Mouse (Mus musculus): ENCODE measurements around the gene Dlx4. TPM values are rescaled to one million over a fixed set of nuclear protein-coding genes. Genes with fewer than 3 reads are reported as not detected.

Gene Dlx4
- total RNA-seq (2015) (not detected in 2 replicates), total RNA-seq (2017) (not detected in 2 replicates)

DNA sequence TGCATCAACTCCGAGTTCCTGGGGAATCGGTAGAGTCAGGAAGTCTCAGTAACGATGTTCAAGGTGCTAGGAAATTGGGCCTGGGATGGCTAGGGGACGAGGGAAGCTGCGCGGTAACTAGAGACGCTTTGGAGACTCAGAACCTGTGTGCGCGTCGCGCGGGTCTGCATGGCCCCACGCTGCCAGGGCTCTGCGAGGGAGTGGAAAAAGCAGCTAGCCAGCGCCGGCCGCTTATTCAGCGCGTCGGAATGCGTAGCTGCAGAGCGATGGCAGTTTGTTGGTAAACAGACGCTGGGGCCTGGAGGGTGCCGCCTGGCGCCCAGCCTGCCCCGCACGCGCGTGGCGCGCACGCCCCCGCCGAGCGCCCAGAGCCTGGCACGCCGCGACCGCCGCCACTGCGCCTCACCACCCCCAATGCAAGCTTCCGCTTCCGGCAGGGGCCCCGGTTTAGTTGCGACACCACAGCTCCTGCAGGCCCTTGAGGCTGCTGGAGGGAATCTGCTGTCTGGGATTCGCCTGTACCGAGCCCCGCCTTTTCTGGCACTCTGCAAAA, at the start of gene Dlx4:
Gene Dlx4, minus strand, starts transcription at position 413 of the 553 bp plus-strand sequence.
- peak; percentile 85 for ATAC-seq (ENCODE audit: poor library complexity, severe bottlenecking)

DNA sequence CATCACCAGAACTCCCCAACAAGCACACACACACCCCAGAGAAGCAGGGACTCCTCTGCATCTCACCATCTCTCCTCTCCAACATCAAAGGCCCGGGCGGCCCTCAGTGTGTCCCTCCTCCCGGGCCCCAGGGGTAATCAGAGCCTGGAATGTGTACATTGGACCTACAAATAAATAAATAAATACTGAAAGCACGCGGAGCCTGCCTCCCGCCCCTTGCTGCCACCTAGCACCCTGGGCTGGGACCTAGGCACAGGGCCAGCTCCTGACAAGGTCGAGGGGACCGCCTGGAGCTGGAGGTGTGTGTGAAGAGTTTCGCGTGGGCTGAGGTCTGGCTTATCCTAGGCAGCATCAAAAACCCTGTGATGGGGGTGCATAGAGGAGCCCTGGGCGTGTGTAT, 43.8 kb upstream of the Dlx4 start:
- ATAC-seq (ENCODE audit: poor library complexity, severe bottlenecking): no peak

DNA sequence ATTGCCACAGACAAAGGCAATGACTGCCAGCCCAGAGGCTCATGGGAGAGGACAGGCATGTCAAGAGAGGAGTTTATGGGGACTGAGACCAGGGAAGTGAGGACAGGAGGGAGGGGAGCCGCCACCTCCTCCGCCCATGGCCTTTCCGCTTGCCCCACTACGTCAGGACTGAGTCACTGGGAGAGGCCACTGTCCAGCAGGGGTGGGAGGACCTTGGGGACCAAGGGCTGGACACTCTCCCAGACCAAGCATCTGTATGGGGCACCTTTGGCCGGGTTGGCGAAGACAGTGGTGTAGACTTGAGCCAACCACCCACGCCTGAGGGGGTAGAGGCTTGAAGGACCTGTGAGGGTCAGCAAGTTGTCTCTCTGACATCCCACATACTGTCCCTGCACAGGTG, 40.8 kb upstream of the Dlx4 start:
- ATAC-seq (ENCODE audit: poor library complexity, severe bottlenecking): no peak

DNA sequence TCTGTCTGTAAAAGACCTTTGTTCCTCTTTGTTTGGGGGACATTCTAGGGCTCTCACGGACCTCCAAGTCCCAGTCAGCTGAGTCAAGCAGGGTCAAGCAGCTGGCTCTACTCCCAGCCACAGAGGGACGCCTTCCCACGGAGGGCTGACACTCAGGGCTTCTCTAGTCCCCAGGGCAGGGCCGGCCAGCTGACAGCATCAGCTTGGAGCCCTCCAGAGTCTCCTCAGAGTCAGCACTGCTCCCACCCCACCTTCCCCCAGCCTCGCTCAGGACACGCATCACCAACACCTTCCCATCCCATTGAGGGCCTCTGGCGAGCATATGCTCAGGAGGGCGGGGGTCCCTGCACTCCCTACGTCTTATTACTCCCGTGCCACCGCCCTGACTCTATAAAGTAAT, 39.6 kb upstream of the Dlx4 start:
- ATAC-seq (ENCODE audit: poor library complexity, severe bottlenecking): no peak

DNA sequence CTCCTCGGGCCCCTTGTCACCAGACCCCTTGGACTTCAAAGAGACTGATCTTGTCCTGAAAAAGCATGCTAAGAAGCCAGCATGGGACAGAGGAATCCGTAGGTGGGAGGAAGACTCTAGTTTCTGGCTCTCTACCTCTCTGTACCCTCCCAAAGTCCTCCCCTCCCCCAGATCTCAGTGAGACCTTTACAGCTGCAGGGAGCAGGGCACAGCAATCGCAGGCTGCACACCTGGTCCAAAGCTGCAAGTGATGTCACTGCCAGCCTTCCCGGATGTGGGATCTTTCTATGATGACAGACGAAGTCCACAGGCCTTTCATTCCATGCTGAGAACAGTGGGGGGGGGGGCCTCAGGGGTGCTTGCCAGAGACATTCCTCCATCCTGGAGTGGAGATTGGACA, 38.5 kb upstream of the Dlx4 start:
- no peak for ATAC-seq (ENCODE audit: poor library complexity, severe bottlenecking)

DNA sequence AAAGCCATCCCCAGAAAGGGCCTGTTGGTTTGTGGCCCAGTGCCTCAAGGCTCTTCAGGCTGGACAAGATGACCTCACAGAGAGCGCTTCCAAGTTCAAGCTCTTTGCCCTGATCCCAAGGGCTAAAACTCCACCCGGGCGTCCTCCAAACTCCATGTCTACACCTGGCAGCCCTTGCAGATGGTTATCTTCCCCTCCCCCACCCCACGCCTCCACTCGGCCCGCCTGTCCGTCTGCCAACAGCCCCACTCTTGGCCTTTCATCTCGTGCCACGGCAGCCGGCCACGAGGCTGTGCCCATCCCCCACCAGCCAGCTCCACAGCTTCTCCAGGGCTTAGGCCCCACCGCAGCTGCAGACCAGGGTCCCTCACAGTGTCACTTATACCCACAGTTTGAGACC, 33.2 kb upstream of the Dlx4 start:
- no peak for ATAC-seq (ENCODE audit: poor library complexity, severe bottlenecking)

DNA sequence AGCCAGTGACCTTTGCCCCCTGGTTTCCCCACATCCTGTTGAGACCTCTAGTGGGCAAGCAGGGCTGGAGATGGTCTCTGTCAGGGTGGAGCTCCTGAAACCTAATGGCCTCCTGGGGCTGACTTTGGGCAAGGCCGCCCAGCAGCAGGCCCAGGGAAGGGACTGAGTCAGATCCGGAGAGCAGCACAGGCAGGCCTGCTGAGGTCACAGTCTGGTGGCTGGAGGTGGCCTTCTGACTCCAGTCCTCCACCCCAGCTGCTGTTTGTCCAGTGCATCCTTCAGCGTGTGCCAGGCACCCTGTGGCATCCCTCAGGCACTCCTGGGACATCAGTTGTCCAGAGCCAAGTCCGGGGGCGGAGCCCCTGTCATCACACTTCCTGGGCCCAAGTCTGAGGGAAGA, 19.8 kb upstream of the Dlx4 start:
- no peak for ATAC-seq (ENCODE audit: poor library complexity, severe bottlenecking)

DNA sequence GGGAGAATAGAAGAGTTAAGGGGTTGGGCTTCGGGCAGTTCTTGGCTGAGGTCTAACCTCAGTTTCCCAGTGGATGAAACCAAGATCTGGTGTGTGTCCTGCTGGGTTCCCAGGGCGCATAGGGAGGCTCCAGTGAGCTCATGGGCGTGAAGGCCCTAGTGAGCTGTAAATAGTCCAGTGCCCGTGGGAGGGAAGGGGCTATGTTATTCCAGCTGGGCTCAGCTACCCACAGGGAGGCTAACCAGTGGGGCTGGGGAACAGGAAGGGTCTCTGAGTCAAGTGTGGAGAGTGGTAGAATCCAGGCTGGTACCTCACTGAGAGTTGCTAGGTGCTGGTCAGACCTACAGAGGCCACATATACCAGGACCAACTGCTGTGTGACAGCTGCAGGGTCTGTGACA, 15.6 kb upstream of the Dlx4 start:
- no peak for ATAC-seq (ENCODE audit: poor library complexity, severe bottlenecking)

DNA sequence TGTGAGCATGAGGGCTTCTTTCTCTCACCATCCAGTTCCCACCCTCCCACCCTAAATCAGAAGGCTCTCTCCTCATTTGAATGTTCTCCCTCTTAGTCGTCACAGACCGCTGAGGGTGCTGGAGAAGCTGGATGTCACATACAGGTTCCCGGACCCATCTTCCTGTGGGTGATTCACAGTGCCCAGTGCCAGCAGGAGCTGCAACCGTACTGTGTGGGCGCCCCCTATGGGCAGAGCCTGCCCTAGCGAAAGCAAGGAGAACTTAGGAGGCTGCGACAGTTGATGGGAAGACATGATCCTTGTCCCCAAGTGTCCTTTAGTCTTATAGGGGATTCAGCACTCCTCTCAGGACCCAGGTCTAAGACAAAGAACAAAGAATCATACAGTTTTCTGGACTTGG, 14.6 kb upstream of the Dlx4 start:
- ATAC-seq (ENCODE audit: poor library complexity, severe bottlenecking): no peak

DNA sequence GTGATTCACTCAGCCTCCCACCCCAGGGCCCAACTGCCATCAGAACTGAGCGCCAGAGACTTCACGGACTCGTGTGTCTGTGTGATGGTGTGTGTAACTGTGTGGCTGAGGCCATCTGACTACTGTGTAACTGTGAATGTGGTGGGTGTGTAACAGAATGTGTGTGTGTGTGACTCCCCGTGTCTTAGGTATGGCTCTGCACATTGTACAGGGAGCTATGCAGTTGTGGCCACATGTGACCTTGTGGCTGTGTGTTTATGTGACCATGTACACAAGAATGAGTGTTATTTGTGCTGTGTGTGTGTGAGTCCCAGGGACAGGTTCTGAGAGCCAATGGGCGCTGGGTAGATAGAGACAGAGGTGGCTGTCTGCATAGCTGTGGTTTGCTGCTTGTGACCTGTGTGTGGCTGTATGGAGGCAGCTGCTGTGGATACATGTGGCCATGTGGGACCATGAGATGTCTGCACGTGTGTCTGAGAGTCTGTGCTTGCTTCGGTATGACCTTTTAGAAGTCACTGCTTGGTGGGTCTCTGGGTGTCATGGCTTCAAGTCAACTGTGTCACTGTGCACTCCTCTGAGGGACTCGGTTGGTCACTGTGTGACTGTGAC, 13.8 kb upstream of the Dlx4 start:
- no peak for ATAC-seq (ENCODE audit: poor library complexity, severe bottlenecking)

DNA sequence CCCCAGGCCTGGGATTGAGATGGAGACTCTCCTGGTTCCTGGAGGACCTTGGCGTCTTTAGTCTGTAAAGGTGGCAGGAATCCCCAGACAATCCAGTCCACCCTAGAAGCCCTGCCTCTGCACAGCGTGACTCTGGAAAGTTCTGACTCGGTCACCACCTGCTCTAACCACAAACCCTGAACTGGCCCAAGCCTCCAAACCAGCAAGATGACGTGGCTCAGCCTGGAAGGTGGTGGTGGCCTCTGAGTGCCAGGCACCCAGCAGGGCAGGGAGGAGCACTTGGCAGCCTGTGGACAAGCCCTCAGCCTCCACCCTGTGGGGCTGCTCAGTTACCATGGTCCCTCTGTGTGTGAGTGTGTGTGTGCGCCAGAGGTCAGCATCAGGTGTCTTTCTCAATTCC, 11.8 kb upstream of the Dlx4 start:
- ATAC-seq (ENCODE audit: poor library complexity, severe bottlenecking): no peak

DNA sequence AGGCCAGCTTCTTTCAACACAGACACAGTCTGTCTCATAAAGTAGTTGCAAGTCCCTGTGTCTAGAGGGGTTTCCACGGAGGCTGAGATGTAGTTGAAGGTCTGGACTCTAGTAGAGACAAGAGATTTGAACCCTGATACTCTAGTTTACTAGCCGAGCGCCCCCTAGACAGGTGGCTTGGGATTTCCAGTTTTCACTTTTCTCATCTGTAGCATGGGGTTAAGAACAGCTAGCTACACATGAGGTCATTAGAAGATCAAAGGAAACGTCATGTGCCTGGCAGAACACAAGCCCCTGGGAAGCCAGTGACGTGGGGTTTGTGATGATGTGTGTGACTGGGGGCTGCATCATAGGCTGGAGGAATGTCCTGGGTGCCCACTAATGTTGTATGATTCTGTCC, 11.3 kb upstream of the Dlx4 start:
- no peak for ATAC-seq (ENCODE audit: poor library complexity, severe bottlenecking)

DNA sequence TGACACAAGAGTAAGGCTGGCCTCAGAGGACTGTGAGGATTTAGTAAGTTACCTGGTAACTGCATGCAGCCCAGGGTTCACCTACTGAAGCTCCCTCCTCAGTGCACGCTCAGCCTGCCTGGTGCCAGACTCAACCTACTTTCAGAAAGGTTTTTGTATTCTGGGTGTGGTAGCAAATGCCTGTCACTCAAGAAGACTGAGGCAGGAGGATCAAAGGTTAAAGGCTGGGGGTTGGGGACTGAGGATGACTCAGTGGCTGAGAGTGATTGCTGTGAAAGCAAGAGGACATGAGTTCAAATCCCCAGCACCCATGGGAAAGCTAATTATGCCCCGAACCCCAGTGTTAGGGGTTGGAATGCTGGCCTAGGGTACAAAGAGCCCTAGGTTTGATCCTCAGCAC, 9.4 kb upstream of the Dlx4 start:
- ATAC-seq (ENCODE audit: poor library complexity, severe bottlenecking): no peak

DNA sequence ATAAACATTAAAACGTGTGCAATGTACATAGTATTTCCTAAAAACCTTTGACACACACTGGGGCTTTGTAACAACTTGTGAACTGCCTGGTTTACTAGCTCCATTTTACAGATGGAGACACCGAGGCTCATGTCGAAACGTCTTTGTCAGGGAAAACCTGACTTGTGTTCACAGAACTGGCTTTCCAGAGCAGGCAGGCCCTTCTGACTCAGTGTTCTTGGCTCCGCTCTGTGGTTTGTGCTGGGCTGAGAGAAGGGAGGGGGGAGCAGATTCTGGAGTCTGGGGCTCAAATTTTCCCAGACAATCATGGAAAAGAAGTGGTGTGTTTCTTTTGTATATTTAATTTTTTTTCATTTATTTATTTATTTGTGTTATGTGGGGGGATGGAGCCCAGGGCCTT, 7.6 kb upstream of the Dlx4 start:
- ATAC-seq (ENCODE audit: poor library complexity, severe bottlenecking): no peak

DNA sequence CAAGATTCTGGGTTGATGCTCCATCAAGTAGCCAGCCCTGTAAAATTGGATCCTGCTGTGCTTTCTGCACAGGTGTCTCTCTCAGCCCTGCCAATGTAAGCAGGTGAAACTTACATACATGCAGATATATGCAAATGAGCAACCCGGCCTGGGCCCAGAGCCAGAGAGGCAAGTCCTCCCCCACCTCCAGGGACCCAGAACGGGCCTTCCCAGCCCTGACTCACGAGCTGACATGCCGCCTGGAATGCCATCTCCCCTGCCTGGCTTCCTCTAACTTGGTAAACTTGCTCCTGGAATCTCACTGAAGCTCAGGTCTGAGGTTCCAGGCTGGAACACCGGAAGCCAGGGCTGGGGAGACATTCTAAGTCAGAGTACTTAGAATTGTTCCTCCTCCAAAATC, 7.1 kb upstream of the Dlx4 start:
- ATAC-seq (ENCODE audit: poor library complexity, severe bottlenecking): no peak

DNA sequence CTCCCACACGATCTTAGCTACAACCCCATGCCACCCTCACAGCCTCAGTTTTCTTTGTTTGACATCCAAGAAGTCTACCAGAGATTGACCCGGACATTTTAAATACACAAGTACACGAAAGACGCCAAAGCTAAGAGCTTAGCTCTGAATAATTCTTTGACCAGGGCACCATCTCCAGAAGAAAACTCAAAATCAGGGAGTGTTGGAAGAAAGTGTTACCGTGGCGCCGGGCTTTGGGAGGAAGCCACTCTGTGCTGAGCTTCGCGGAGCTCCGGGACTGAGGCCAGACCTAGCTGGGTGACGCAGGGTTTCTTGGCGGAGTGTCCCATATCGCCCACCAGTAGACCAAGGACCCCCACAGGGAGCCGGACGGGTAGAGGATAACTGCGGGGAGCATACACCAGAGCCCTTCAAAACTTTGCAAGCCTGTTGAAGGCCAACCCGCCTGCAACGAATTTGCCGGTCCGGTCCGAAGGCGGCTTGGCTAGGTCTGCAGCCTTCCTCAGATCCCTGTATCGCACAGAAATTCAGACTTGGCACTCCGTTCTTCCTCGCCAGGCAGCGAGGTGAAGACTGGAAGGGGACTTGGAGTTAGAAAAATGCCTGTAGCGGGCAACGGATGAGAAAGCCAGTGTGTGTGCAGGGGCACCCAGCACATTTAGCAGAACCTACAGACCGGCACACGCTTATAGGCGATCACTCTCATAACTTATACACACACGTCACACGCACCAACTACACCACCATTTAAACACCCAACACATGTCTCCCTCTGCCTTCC, 4.4 kb upstream of the Dlx4 start:
- ATAC-seq (ENCODE audit: poor library complexity, severe bottlenecking): no peak

DNA sequence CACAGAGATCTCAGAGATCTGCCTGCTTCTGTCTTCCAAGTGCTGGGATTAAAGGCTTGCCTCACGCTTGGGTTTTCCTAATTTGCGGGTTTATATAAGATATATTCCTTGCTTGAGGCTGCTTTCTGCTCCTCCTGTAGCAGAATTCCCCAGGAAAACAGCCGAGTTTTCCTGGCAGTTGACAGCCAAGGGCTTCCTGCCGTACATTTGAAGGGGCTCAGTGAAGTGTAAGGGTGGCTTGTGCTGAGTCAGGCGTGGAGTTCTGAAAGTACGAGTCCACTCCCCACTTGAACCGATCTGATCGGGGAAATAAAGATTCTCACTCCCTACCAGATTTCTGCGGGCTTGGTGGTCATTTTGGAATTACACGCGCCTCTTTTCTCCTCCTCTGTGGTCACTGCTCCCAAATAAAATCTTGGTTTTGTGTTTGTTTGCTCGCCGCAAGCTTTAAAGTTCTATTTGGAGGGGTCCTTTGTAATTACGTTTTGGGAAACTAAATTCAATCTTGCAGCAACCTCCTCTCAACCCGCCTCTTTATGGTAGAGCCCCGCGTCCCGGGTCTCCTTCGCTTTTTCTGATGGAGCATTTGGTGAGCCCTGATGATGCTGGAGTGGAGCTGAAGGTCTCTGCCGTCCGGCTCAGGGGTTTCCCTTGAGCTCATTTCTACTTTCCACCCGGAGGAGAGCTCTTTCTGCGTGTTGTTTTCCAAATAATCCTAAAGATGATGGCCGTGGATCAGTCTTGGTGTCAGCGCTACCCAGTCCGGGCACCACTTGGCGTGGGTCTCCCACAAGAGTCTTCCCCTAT, 3.6 kb upstream of the Dlx4 start:
- no peak for ATAC-seq (ENCODE audit: poor library complexity, severe bottlenecking)

DNA sequence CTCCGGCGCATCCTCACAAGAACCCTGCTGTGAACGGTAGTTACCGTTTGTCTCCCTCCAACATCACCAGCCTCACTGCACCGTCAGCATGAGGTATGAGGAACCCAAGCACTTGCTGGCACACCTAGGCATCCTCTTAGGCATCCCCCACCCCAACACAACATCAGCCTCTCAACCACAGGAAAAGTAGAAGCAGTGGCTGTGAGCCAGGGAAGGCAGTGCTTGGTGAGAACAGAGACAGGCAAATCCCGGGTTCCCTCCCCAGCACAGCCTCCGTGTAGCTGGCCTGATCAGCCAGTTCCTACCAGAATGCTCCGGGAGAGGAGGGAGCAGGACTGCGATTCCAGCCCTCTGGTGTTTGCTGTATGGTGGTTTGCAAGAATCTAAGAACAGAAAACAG, 2.7 kb upstream of the Dlx4 start:
- no peak for ATAC-seq (ENCODE audit: poor library complexity, severe bottlenecking)

DNA sequence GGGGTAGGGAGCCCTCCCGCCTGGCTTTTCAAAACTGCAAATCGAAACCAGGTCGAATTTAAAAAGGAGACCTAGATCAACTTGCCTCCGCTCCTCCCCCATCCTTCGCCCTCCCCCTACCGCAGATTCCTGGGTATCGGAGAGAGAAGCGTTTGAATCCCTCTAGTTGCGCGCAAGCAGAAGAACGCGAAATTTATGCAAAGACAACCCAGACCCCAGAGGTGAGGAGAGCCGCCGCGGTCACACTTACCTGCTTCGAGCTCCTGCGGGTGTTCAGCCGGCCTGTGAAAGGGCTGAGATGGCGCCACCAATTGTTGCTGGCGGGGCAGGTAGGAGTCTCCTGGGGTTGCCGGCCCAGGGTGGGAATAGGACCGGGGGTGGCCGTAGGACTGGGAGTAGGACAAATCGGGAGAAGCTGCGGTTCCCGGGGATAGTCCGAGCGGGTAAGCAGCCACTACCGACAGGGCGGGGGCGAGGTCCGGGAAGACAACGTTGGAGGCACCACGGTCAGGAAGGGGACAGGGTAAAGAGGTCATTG, 1.0 kb downstream of the Dlx4 start:
- no peak for ATAC-seq (ENCODE audit: poor library complexity, severe bottlenecking)

DNA sequence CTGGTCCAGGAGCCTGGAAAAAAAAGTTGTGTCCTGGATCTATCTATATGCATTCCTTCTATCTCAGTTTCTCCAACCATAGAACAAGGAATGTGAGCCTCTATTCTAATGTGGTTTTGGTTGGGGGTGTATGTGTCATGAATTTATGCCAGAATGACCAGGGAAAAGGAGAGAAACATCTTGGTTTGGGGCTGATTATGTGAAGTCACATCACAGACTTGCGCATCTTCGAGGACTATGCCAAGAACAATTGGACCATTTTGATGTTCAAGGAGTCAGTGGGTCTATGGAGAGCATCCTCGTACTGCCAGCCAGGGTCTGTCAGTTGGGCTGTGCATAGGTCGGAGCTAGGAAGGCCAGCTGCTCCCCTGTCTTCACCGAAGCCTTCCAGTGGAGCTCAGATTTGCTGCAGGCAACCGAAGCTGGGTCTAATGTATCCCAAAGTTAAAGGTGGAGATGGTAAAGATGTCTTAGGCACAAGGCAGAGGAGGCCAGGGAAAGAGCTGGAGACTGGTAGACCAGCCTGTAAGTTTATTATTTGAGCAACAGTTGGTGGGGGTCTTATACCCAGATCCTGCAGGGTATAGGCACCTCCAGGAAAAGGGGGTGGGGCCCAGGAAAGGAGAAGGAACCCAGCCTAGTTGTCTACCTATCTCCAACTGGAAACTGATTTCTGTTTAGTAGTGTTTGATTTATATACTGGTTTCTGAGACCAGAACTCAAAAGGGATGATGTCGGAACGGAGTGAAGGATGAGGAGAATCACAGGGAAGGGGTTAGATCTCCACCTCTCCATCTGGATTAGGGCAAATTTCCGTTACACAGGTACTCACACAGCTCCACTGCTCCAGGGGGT, 1.7 kb downstream of the Dlx4 start:
- no peak for ATAC-seq (ENCODE audit: poor library complexity, severe bottlenecking)

Measured in megakaryocyte, adult 5-6 weeks (primary cell).